Mouse (Mus musculus): ENCODE data around the gene Il10rb.
"Not testable (repeated sequence)": the region's sequence is repeated elsewhere in the genome, so short reads cannot be mapped to it uniquely, and the experiment has no call there.

The Il10rb gene

GRCm38 (mm10) chr16:91416357-91416756 lies 10.4 kb downstream of the Il10rb start:
- DNase-seq (ENCODE audit: low read depth) = no peak

GRCm38 (mm10) chr16:91416938-91417337 lies 11.0 kb downstream of the Il10rb start:
- no peak for DNase-seq (ENCODE audit: low read depth)

- DNase-seq (ENCODE audit: low read depth) = no peak
Observed at GRCm38 (mm10) chr16:91418531-91418930, 12.6 kb downstream of the Il10rb start.

GRCm38 (mm10) chr16:91425816-91426215 lies 19.9 kb downstream of the Il10rb start:
- DNase-seq (ENCODE audit: low read depth) = no peak

- DNase-seq (ENCODE audit: low read depth) = no peak
Observed at GRCm38 (mm10) chr16:91426586-91426985, 20.6 kb downstream of the Il10rb start.

GRCm38 (mm10) chr16:91427461-91427860 lies 21.5 kb downstream of the Il10rb start:
- DNase-seq (ENCODE audit: low read depth) = no peak

GRCm38 (mm10) chr16:91428259-91428865 lies 22.4 kb downstream of the Il10rb start:
- DNase-seq (ENCODE audit: low read depth) = peak; percentile 22

- DNase-seq (ENCODE audit: low read depth) = no peak
Observed at GRCm38 (mm10) chr16:91432720-91433328, 26.9 kb downstream of the Il10rb start.

GRCm38 (mm10) chr16:91433329-91433933 lies 27.5 kb downstream of the Il10rb start:
- peak; percentile 86 for DNase-seq (ENCODE audit: low read depth)

- DNase-seq (ENCODE audit: low read depth) = no peak
Observed at GRCm38 (mm10) chr16:91434119-91434518, 28.2 kb downstream of the Il10rb start.

GRCm38 (mm10) chr16:91438081-91438480 lies 32.1 kb downstream of the Il10rb start:
- no peak for DNase-seq (ENCODE audit: low read depth)

GRCm38 (mm10) chr16:91438599-91438998 lies 32.6 kb downstream of the Il10rb start:
- DNase-seq (ENCODE audit: low read depth) = not testable (repeated sequence)

GRCm38 (mm10) chr16:91441366-91441765 lies 35.4 kb downstream of the Il10rb start:
- DNase-seq (ENCODE audit: low read depth) = peak; percentile 89

GRCm38 (mm10) chr16:91441811-91442240 lies 35.9 kb downstream of the Il10rb start:
- no peak for DNase-seq (ENCODE audit: low read depth)

- DNase-seq (ENCODE audit: low read depth) = no peak
Observed at GRCm38 (mm10) chr16:91442446-91442845, 36.5 kb downstream of the Il10rb start.

GRCm38 (mm10) chr16:91443211-91443611 lies 37.2 kb downstream of the Il10rb start:
- no peak for DNase-seq (ENCODE audit: low read depth)

- DNase-seq (ENCODE audit: low read depth) = no peak
Observed at GRCm38 (mm10) chr16:91444847-91445246, 38.9 kb downstream of the Il10rb start.

- DNase-seq (ENCODE audit: low read depth) = no peak
Observed at GRCm38 (mm10) chr16:91445566-91445965, 39.6 kb downstream of the Il10rb start.

- DNase-seq (ENCODE audit: low read depth) = no peak
Observed at GRCm38 (mm10) chr16:91446778-91447511, 41.0 kb downstream of the Il10rb start.

GRCm38 (mm10) chr16:91447512-91447900 lies 41.5 kb downstream of the Il10rb start:
- no peak for DNase-seq (ENCODE audit: low read depth)

GRCm38 (mm10) chr16:91448088-91448487 lies 42.1 kb downstream of the Il10rb start:
- DNase-seq (ENCODE audit: low read depth) = no peak

- no peak for DNase-seq (ENCODE audit: low read depth)
Observed at GRCm38 (mm10) chr16:91448895-91449294, 42.9 kb downstream of the Il10rb start.

Measured in 416B (cell line).